Mouse (Mus musculus): ENCODE data around the gene Hist1h2an.
"Not testable (repeated sequence)": the region's sequence is repeated elsewhere in the genome, so short reads cannot be mapped to it uniquely, and the experiment has no call there.

The Hist1h2an gene

DNA sequence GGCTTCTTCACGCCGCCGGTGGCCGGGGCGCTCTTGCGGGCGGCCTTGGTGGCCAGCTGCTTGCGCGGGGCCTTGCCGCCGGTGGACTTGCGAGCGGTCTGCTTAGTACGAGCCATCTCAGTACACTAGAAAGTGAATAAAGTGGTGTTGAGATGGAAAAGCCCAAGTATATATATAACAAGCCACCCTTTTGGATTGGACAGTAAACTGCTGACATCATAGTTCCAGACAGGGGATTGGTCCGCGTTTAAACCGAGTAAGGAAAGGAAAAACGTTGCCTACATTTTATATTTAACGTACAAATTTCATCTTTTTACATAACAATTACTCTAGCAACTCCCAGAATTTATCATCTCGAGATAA lies 3.8 kb downstream of the Hist1h2an start, which contains the start of gene Hist1h3i:
Gene Hist1h3i, minus strand, starts transcription at position 116 of the 363 bp plus-strand sequence.
- DNase-seq (ENCODE audit: low read depth, low spot score), result peak; percentile 54

DNA sequence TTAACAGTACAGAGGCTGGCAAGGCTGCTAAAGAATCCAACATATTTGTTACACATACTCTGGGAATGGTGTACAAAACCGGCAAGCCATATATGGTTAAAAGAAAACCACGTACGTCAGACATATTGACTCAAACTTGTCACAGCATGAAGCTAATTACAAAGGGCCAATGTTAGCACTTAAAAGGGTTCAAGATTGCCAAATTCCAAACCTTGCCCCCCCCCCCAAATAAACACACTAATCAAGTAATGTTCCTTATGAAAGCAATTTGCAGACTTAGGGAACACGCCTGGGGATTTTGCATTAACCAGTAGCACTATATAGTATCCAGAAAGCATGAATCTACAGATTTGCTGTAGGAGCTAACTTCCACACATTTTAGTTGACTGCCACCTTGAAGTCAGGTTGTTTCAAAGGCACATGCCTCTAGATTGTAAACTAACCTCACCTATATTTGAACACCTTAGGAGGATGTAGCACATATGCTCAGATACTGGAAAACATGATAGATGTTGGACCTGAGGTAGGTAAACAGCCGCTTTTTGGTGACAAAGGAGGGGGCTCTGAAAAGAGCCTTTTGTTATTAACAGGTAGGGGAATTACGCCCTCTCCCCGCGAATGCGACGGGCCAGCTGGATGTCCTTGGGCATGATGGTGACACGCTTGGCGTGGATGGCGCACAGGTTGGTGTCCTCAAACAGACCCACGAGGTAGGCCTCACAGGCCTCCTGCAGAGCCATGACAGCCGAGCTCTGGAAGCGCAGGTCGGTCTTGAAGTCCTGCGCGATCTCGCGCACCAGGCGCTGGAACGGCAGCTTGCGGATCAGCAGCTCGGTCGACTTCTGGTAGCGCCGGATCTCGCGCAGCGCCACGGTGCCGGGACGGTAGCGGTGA lies 4.4 kb downstream of the Hist1h2an start:
- not testable (repeated sequence) for DNase-seq (ENCODE audit: low read depth, low spot score)

DNA sequence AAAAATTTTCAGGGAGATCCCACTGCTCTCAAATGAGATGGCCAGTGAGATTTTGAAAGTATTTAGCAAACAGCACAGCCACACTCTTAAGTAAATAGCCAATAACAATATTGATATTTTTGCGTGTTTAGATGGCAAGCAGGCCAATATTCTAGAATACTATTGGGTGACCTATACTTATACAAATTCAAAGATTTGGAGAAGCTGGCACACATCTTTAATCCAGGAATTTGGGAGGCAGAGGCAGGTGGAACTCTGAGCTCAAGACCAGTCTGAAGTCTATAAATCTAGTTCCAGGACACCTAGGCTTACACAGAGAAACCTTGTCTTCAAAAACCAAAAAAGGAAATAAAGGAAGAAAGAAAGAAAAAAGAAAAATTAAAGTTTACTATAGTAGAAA lies 5.4 kb downstream of the Hist1h2an start:
- DNase-seq (ENCODE audit: low read depth, low spot score), result no peak

DNA sequence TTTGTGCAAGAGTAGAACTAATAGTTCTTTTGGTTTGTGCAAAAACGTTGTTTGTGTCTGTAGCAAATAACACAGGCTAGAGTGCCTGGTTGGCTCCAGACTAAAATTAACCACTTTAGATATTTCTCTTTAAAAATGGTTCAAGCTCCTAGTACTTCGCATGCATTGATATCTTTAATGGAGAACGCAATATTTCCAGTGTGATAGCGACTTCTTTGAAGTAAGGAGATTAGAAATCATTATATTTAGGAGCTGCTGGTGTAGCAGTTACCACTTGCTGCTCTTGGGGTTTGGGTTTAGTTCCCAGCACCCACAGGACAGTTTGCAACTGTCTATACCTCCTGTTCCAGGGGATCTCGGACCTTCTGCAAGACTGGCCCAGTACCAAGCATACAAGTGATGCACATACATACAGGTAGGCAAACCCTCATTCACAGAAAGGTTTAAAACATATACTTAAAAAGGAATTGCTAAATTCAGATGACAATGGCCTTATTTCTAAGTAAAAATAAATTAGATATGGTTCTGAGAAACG lies 5.9 kb downstream of the Hist1h2an start:
- DNase-seq (ENCODE audit: low read depth, low spot score), result no peak

DNA sequence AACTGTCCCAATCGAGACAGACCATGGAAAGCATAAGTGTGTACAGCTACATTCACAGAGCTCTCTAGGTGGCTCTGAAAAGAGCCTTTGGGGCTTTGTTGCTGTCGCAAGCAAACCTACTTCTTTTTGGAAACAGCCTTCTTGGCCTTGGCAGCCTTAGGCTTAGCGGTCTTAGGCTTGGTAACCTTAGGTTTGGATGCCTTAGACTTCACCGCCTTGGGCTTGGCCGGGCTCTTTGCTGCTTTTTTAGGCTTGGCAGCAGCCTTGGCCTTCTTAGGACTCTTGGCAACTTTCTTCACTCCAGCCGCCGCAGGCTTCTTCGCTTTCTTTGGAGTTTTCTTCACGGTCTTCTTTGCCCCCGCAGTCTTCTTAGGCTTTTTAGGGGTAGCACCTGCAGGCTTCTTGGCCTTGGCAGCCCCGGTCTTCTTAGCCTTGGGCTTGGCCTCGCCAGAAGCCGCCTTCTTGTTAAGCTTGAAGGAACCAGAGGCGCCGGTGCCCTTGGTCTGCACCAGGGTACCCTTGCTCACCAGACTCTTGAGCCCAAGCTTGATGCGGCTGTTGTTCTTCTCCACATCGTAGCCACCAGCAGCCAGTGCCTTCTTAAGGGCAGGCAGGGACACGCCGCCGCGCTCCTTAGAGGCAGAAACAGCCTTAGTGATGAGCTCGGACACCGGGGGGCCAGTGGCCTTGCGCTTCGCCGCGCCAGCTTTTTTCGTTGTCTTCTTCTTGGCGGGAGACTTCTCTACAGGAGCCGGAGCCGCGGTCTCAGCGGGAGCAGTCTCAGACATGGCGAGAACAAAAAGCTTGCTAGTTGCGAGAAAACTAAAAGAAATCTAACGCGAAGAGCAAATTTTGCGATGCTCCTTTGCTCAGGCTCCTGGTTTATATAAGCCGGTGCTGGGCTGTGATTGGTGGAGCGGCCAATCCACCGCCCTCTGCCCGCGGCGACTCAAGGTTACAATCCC lies 7.0 kb downstream of the Hist1h2an start, which contains the start of gene Hist1h1b:
Gene Hist1h1b, minus strand, starts transcription at position 859 of the 965 bp plus-strand sequence.
- DNase-seq (ENCODE audit: low read depth, low spot score), result no peak

DNA sequence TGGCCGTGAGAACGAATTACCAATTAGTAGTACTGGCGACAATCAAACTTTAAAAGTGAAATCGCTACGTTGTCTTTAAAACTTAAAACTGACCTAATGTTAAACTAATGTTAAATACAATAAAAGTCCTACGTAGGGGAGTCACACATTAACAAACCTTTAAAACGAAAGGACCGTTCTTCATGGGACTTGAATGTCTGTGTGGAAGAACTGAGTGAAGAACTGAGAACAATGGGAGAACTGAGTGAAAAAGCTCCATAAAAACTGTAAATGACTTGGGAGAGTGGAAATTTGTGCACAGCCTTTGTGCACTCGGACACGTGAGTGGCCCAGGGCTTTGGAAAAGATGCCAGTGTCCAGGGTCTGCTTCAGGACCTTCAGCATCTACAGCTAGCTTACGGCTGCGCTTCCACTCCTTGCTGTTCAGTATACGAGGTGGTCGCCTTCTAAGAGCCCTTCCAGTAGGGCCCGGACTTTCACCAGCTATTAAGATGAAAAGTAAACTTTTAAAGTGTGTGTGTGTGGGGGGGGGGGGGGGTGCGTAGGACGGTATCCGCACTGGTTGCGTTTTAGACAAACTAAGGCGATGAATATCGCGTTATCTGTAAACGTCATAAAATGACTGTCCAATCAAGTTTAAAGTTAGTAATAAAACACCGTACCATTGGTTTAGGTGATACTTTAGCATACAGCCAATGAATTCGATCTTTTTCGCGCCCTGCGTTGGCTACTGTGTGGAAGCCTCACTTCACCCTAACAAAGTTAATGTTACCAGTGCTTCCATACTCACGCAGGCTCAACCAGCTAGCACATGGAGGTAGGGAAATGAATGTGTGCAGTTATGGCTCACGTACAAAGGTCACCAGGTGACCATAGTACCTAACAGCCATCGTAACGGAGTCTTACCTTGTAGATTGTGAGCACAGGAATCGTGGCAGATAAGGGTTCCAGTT lies 7.9 kb downstream of the Hist1h2an start:
- no peak for DNase-seq (ENCODE audit: low read depth, low spot score)

DNA sequence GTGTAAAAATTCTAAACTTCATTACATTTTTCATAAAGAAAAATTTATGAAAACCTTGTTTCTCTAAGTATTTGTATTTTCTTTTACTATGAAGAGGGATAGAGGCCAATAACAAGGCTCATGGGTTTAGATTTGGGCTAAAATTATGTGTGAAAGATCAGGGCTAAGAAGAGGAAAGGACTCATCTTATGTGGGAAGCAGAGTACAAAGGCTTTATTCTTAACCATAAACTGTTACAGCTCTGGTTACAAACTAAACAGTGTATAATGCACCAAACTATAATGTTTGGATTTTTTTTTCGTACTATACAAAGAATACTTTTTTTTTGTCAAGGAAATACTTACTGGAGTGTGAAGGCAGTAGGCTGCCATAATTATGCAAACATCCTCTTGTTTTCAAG lies 31.3 kb downstream of the Hist1h2an start:
- no peak for DNase-seq (ENCODE audit: low read depth, low spot score)

DNA sequence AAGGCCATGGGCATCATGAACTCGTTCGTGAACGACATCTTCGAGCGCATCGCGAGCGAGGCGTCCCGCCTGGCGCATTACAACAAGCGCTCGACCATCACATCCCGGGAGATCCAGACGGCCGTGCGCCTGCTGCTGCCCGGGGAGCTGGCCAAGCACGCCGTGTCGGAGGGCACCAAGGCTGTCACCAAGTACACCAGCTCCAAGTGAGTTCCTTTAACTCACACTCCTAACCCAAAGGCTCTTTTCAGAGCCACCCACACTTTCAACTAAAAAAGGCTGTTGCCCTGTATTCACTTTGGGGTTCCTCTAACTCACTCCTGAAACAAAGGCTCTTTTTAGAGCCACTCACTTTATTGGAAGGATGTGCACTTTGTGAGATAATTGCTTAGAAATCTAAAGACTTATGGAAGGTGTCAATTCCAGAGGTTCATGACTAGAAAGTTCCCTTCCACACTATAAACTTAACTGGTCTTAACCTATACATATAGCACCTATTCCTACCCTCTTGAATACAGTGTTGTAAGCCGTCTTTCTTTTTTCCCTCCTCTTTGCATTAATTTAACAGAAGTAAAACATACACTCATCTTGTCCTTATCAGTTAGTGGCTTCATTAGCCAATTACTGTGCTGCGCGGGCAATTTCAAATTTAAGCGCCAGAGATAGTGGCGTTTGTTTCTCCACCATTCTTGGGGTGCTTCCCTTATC lies 32.6 kb downstream of the Hist1h2an start:
- DNase-seq (ENCODE audit: low read depth, low spot score), result not testable (repeated sequence)

DNA sequence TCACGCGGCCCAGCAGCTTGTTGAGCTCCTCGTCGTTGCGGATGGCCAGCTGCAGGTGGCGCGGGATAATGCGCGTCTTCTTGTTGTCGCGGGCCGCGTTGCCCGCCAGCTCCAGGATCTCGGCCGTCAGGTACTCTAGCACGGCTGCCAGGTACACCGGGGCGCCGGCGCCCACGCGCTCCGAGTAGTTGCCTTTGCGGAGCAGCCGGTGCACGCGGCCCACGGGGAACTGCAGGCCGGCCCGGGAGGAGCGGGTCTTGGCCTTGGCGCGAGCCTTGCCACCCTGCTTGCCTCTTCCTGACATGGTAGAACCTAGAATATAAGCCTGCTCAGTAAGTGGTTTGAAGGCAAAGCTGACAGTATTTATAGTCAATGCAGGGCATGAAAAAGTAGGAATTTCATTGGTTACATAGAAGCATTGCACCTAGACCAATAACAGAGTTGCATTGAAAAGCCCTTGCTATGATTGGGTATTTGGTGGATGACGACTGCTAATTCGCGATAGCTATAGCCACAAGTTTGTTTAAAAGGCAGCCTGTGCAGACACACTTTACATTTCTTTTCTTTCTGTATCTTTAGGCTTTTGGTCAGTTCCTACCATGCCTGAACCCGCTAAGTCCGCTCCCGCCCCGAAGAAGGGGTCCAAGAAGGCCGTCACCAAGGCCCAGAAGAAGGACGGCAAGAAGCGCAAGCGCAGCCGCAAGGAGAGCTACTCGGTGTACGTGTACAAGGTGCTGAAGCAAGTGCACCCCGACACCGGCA lies 33.3 kb downstream of the Hist1h2an start, which contains the start of the genes Hist1h2ak and Hist1h2bn:
Gene Hist1h2ak, minus strand, starts transcription at position 304 of the 762 bp plus-strand sequence.
Gene Hist1h2bn, plus strand, starts transcription at position 600 of the 762 bp plus-strand sequence.
- peak; percentile 82 for DNase-seq (ENCODE audit: low read depth, low spot score)

DNA sequence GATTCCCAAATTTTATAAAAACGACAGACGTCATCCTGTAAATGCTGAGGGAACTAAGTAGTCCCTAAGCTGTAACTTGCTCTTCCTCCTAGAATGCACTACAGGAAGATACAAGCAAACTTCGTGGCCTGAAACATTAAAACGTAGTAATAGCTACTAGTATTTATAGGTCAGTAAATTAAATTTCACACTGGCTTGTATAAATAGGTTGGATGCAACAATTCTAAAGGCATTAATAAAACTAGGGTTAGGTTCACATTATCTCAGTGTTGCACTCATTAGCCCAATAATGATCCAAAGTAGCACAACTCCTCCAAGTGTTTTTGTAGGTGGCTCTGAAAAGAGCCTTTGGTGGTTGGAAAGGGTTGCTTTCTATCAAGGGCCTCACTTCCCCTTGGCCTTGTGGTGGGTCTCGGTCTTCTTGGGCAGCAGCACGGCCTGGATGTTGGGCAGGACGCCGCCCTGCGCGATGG lies 33.9 kb downstream of the Hist1h2an start:
- no peak for DNase-seq (ENCODE audit: low read depth, low spot score)

DNA sequence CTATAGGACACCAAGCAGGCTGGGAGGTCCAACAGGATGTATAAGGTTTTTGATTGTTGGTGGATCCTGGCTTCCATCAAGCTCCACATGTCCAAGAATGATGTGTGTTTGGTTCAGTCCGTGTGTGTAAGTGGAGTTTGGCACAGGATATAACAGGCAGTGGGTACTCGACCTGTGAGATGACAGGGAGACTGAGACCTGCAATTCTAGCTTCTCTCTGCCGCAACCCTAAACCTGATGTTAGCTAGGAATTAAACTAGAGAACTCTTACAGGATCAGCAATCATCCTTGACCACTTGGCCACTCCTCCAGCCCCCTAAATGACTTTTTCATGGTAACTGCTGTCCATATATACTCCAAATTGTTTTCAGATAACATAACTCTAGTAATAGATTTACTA lies 34.7 kb downstream of the Hist1h2an start:
- no peak for DNase-seq (ENCODE audit: low read depth, low spot score)

DNA sequence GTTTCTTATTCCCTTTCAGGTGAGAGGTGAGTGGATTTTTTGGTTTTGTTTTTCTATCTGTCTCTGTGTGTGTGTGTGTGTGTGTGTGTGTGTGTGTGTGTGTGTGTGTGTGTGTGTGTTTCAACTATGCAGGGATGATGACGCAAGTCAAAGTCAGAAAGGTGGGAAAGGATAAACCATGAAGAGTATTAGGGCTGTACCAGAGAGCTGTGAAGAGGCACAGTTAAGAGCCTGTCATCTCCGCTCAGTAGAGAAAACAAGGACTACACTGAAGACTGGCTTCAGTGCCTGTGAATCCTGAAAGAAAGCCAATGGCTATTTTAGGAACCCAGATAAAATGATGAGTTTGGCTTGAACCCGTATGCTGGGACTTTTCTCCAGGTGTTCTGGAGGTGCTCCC lies 35.2 kb downstream of the Hist1h2an start:
- DNase-seq (ENCODE audit: low read depth, low spot score), result no peak

DNA sequence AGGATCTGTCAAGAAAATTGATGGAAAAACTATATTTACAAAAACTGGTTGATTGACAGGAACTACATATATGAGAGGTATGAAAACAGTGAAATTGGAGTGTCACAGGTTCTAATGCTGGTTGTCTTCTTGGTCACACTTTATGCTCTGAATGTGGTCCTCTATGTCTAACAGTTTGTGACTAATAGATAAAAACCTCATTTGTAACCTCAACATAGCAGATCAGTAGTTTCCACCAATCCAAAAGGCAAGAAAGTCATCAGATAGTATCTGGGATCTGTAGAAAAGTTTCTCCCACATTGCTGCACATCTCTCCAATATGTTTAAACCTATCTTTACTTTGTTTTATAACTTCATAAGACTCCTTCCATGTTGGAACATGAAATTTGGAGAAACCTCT lies 35.6 kb downstream of the Hist1h2an start:
- no peak for DNase-seq (ENCODE audit: low read depth, low spot score)

DNA sequence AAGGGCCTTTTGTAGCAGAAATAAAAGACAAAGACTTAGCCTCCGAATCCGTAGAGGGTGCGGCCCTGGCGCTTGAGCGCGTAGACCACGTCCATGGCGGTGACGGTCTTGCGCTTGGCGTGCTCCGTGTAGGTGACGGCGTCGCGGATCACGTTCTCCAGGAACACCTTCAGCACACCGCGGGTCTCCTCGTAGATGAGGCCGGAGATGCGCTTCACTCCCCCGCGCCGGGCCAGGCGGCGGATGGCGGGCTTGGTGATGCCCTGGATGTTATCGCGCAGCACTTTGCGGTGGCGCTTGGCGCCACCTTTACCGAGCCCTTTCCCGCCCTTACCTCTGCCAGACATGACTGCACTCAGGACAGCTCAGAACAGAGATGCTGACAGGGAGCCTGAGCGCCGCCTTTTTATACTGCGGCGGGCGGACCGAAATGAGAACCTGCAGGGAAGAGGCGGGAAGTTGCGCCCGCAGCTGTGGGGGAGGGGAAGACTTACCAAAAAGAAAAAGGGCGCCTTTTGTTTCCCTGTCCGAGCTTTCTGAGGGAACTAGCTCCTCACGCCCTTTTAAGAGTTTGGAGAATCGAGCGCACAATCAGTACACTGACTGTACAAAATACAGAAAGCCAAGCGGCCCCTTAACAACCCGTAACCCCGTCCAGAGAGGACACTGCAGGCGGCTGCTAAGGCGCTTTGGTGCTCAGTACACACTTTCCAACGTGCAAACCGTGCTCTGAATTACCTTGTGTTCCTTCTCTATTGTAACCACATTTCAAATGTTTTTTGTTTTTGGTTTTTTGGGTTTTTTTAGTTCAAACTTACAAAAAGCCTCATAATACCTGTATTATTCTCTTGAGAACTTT lies 36.6 kb downstream of the Hist1h2an start, which contains the start of gene Hist1h4k:
Gene Hist1h4k, minus strand, starts transcription at position 347 of the 859 bp plus-strand sequence.
- not testable (repeated sequence) for DNase-seq (ENCODE audit: low read depth, low spot score)

DNA sequence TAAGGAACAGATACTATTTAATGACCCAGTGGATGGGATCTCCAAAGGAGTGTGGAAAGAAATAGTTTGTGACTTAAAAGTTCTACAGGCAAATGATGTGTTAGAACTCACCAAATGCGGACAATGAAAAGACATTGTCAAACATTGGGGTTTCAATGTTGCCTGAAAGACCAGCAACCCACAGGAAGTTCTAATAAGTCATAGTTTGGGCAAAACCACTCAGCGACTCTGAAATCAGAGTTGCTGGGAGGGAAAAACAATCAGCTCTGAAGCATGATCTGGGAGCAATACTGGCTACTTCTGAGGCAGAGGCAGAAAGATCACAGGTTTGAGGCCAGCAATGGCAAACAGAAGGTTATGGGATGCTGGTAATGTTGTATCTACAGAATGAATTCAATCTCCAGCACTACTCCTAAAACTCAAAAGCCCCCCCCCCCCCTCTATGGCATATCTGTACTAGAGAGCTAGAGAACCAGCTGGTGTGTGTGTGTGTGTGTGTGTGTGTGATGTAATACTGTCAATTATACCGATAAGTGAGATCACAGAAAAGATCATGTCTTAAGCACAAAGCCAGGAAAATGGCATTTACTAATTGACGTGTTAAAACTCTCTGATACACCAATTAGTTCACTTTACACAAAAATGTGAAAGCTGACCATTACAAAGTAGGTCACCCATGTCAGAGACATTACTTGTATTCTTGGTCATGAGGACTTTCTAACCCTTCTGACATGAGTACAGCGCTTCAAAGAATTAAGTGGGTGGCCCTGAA lies 37.4 kb downstream of the Hist1h2an start:
- no peak for DNase-seq (ENCODE audit: low read depth, low spot score)

DNA sequence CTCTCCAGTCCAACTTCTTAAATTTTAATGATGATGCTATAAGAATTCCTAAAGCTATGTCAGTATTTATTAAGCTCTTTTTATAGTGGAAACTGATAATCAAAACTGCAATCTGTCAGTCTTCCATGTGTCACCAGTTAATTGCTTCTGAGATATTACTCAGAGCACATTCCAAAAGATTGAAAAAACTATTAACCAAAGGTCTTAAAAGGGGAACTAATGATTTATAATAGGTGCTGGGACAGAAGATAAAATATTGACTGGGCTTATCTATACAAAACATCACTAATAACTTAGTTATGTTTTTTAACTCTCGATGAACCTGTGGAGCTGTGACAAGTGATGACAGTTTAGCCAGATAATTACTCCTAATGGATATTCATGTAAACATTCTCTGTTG lies 42.0 kb downstream of the Hist1h2an start:
- no peak for DNase-seq (ENCODE audit: low read depth, low spot score)
